Mouse (Mus musculus) yolk sac, embryonic 10.5 days (tissue): Measurements from ENCODE around the gene P4hb.
"Not testable (repeated sequence)": the region's sequence is repeated elsewhere in the genome, so short reads cannot be mapped to it uniquely, and the experiment has no call there.

Experiments
- DNase-seq: peaks from one replicate; pipeline ENCODE4 v3.0.0-alpha.2; 2017; ENCODE audit warnings: low spot score

Gene P4hb

GRCm38 (mm10) chr11:120572417-120572751 lies 669 bp downstream of the P4hb start:
- DNase-seq: no peak

GRCm38 (mm10) chr11:120571754-120572416 lies 1.2 kb downstream of the P4hb start:
- no peak for DNase-seq

GRCm38 (mm10) chr11:120571122-120571521 lies 1.9 kb downstream of the P4hb start:
- peak; percentile 79 for DNase-seq

- DNase-seq: no peak
Observed at GRCm38 (mm10) chr11:120568324-120568723, 4.7 kb downstream of the P4hb start.

GRCm38 (mm10) chr11:120565114-120565513 lies 7.9 kb downstream of the P4hb start:
- no peak for DNase-seq

GRCm38 (mm10) chr11:120562949-120563348 lies 10.1 kb downstream of the P4hb start:
- DNase-seq: no peak

GRCm38 (mm10) chr11:120560952-120561728 lies 11.9 kb downstream of the P4hb start:
- no peak for DNase-seq

- DNase-seq: not testable (repeated sequence)
Observed at GRCm38 (mm10) chr11:120558843-120559242, 14.2 kb downstream of the P4hb start.

GRCm38 (mm10) chr11:120555260-120555659 lies 17.8 kb downstream of the P4hb start:
- DNase-seq: peak; percentile 39

- DNase-seq: peak; percentile 79
Observed at GRCm38 (mm10) chr11:120554834-120555233, 18.2 kb downstream of the P4hb start.

- no peak for DNase-seq
Observed at GRCm38 (mm10) chr11:120552736-120553135, 20.3 kb downstream of the P4hb start.

GRCm38 (mm10) chr11:120550810-120551440 lies 22.1 kb downstream of the P4hb start, which contains the start of gene Ppp1r27:
TSS of gene Ppp1r27 (minus strand) at chr11:120551132.
- DNase-seq: no peak

- no peak for DNase-seq
Observed at GRCm38 (mm10) chr11:120549986-120550809, 22.9 kb downstream of the P4hb start.

GRCm38 (mm10) chr11:120549168-120549945 lies 23.7 kb downstream of the P4hb start, which contains the start of gene Mcrip1:
TSS of gene Mcrip1 (minus strand) at chr11:120549727.
- DNase-seq: peak; percentile 87

- no peak for DNase-seq
Observed at GRCm38 (mm10) chr11:120548786-120549167, 24.3 kb downstream of the P4hb start.

- DNase-seq: no peak
Observed at GRCm38 (mm10) chr11:120548214-120548613, 24.8 kb downstream of the P4hb start.

- no peak for DNase-seq
Observed at GRCm38 (mm10) chr11:120547469-120547868, 25.6 kb downstream of the P4hb start.

GRCm38 (mm10) chr11:120545964-120546363 lies 27.1 kb downstream of the P4hb start:
- DNase-seq: no peak

GRCm38 (mm10) chr11:120542376-120542775 lies 30.7 kb downstream of the P4hb start:
- no peak for DNase-seq

- no peak for DNase-seq
Observed at GRCm38 (mm10) chr11:120541907-120542306, 31.1 kb downstream of the P4hb start.
